Mouse (Mus musculus): ENCODE results near the gene Cep89. TPM values are rescaled to one million over a fixed set of nuclear protein-coding genes. Genes with fewer than 3 reads are reported as not detected.

Cep89 gene
- polyA plus RNA-seq, 1 experiment from 2014 or later = 63.3 TPM

GRCm38 (mm10) chr7:35395734-35396456 is 940 bp upstream of the Cep89 start:
- WGBS = 14% methylated on average over 17 of the region's 17 CpGs
- peaks cover 59% of the 10 kb centered on the region for H3K36me3 ChIP-seq (replicated peaks)
- H3K4me3 ChIP-seq = peak overlapping the region; percentile 67
- H3K4me1 ChIP-seq = peaks cover 20% of the 10 kb centered on the region
- H3K27me3 ChIP-seq (replicated peaks; ENCODE audit: low read depth, poor library complexity, severe bottlenecking) = no peaks in the 10 kb centered on the region
- H3K9me3 ChIP-seq = no peaks in the 10 kb centered on the region
- peak; percentile 24 for DNase-seq (ENCODE audit: low spot score)
- H3K27ac ChIP-seq (replicated peaks) = peak overlapping the region; percentile 75; the same call in 1 of the 2 replicates

- H3K4me1 ChIP-seq = peaks cover 12% of the 10 kb centered on the region
- no peak overlapping the region for H3K4me3 ChIP-seq
- no peak overlapping the region for H3K27ac ChIP-seq (replicated peaks)
- H3K36me3 ChIP-seq (replicated peaks) = peaks cover 83% of the 10 kb centered on the region
- no peak for DNase-seq (ENCODE audit: low spot score)
- no peaks in the 10 kb centered on the region for H3K9me3 ChIP-seq
- no peaks in the 10 kb centered on the region for H3K27me3 ChIP-seq (replicated peaks; ENCODE audit: low read depth, poor library complexity, severe bottlenecking)
- 89% methylated on average over 4 of the region's 4 CpGs for WGBS
These were observed 4.3 kb downstream of the Cep89 start for GRCm38 (mm10) chr7:35401169-35401568.

- peaks cover 95% of the 10 kb centered on the region for H3K36me3 ChIP-seq (replicated peaks)
- WGBS = 73% methylated on average over 5 of the region's 5 CpGs
- peak overlapping the region; percentile 35 for H3K27ac ChIP-seq (replicated peaks)
- no peak overlapping the region for H3K4me3 ChIP-seq
- DNase-seq (ENCODE audit: low spot score) = no peak
- H3K4me1 ChIP-seq = peaks cover 4% of the 10 kb centered on the region
- no peaks in the 10 kb centered on the region for H3K9me3 ChIP-seq
- no peaks in the 10 kb centered on the region for H3K27me3 ChIP-seq (replicated peaks; ENCODE audit: low read depth, poor library complexity, severe bottlenecking)
These were observed 18.4 kb downstream of the Cep89 start for GRCm38 (mm10) chr7:35415226-35415625.

- peaks cover 4% of the 10 kb centered on the region for H3K4me1 ChIP-seq
- no peak overlapping the region for H3K4me3 ChIP-seq
- H3K36me3 ChIP-seq (replicated peaks) = peaks cover 95% of the 10 kb centered on the region
- H3K9me3 ChIP-seq = no peaks in the 10 kb centered on the region
- no peak for DNase-seq (ENCODE audit: low spot score)
- WGBS = 86% methylated on average over 9 of the region's 9 CpGs
- no peak overlapping the region for H3K27ac ChIP-seq (replicated peaks)
- no peaks in the 10 kb centered on the region for H3K27me3 ChIP-seq (replicated peaks; ENCODE audit: low read depth, poor library complexity, severe bottlenecking)
These were observed 19.2 kb downstream of the Cep89 start for GRCm38 (mm10) chr7:35415801-35416653.

GRCm38 (mm10) chr7:35416654-35416948 is 19.8 kb downstream of the Cep89 start:
- H3K36me3 ChIP-seq (replicated peaks) = peaks cover 95% of the 10 kb centered on the region
- DNase-seq (ENCODE audit: low spot score) = no peak

GRCm38 (mm10) chr7:35423071-35423470 is 26.2 kb downstream of the Cep89 start:
- Histone ChIP-seq H3K9me3 (no peaks in the 10 kb centered on the region), H3K27me3 (replicated peaks; ENCODE audit: low read depth, poor library complexity, severe bottlenecking) (no peaks in the 10 kb centered on the region), H3K36me3 (replicated peaks) (peaks cover 93% of the 10 kb centered on the region), H3K27ac (replicated peaks) (no peak overlapping the region), H3K4me3 (no peak overlapping the region), H3K4me1 (no peaks in the 10 kb centered on the region)
- 91% methylated on average over 10 of the region's 10 CpGs for WGBS
- DNase-seq (ENCODE audit: low spot score) = no peak

More at GRCm38 (mm10) chr7:35416654-35416948, 19.8 kb downstream of the Cep89 start:
- Histone ChIP-seq H3K4me3 (no peak overlapping the region), H3K27ac (replicated peaks) (no peak overlapping the region), H3K4me1 (peaks cover 4% of the 10 kb centered on the region), H3K9me3 (no peaks in the 10 kb centered on the region), H3K27me3 (replicated peaks; ENCODE audit: low read depth, poor library complexity, severe bottlenecking) (no peaks in the 10 kb centered on the region)
- WGBS = 91% methylated on average over 5 of the region's 5 CpGs

GRCm38 (mm10) chr7:35428146-35428545 is 31.3 kb downstream of the Cep89 start:
- Histone ChIP-seq H3K9me3 (no peaks in the 10 kb centered on the region), H3K27ac (replicated peaks) (no peak overlapping the region), H3K4me1 (no peaks in the 10 kb centered on the region), H3K27me3 (replicated peaks; ENCODE audit: low read depth, poor library complexity, severe bottlenecking) (no peaks in the 10 kb centered on the region), H3K4me3 (no peak overlapping the region), H3K36me3 (replicated peaks) (peaks cover 91% of the 10 kb centered on the region)
- DNase-seq (ENCODE audit: low spot score) = no peak
- whole genome bisulfite sequencing = 94% methylated on average over 10 of the region's 10 CpGs

GRCm38 (mm10) chr7:35435266-35435665 is 38.4 kb downstream of the Cep89 start:
- no peak for DNase-seq (ENCODE audit: low spot score)
- no peak overlapping the region for H3K27ac ChIP-seq (replicated peaks)
- peaks cover 95% of the 10 kb centered on the region for H3K36me3 ChIP-seq (replicated peaks)
- WGBS = 83% methylated on average over 9 of the region's 9 CpGs
- no peaks in the 10 kb centered on the region for H3K4me1 ChIP-seq
- H3K4me3 ChIP-seq = no peak overlapping the region
- no peaks in the 10 kb centered on the region for H3K9me3 ChIP-seq
- no peaks in the 10 kb centered on the region for H3K27me3 ChIP-seq (replicated peaks; ENCODE audit: low read depth, poor library complexity, severe bottlenecking)

- DNase-seq (ENCODE audit: low spot score) = peak; percentile 16
- H3K9me3 ChIP-seq = no peaks in the 10 kb centered on the region
- H3K27ac ChIP-seq (replicated peaks) = no peak overlapping the region
- WGBS = 26% methylated on average over 4 of the region's 4 CpGs
- no peak overlapping the region for H3K4me3 ChIP-seq
- peaks cover 20% of the 10 kb centered on the region for H3K4me1 ChIP-seq
- no peaks in the 10 kb centered on the region for H3K27me3 ChIP-seq (replicated peaks; ENCODE audit: low read depth, poor library complexity, severe bottlenecking)
- H3K36me3 ChIP-seq (replicated peaks) = no peaks in the 10 kb centered on the region
These were observed 50.7 kb downstream of the Cep89 start for GRCm38 (mm10) chr7:35447501-35447900.

GRCm38 (mm10) chr7:35447996-35448846 is 51.4 kb downstream of the Cep89 start, which contains the start of gene Slc7a9:
Slc7a9 (plus strand) TSS chr7:35448796.
- peak; percentile 28 for DNase-seq (ENCODE audit: low spot score)
- H3K4me1 ChIP-seq = peaks cover 20% of the 10 kb centered on the region
- no peaks in the 10 kb centered on the region for H3K9me3 ChIP-seq
- peak within 1 kb of the TSS; percentile 54 for H3K27ac ChIP-seq (replicated peaks)
- H3K4me3 ChIP-seq = no peak within 1 kb of the TSS
- H3K36me3 ChIP-seq (replicated peaks) = no peaks in the 10 kb centered on the region
- WGBS = 26% methylated on average over 15 of the region's 15 CpGs
- H3K27me3 ChIP-seq (replicated peaks; ENCODE audit: low read depth, poor library complexity, severe bottlenecking) = no peaks in the 10 kb centered on the region

GRCm38 (mm10) chr7:35448867-35449266 is 52.0 kb downstream of the Cep89 start:
- Histone ChIP-seq H3K27ac (replicated peaks) (no peak overlapping the region), H3K4me3 (no peak overlapping the region), H3K9me3 (no peaks in the 10 kb centered on the region), H3K27me3 (replicated peaks; ENCODE audit: low read depth, poor library complexity, severe bottlenecking) (no peaks in the 10 kb centered on the region), H3K36me3 (replicated peaks) (no peaks in the 10 kb centered on the region), H3K4me1 (peaks cover 20% of the 10 kb centered on the region)
- WGBS = 72% methylated on average over 7 of the region's 7 CpGs
- no peak for DNase-seq (ENCODE audit: low spot score)

- no peaks in the 10 kb centered on the region for H3K27me3 ChIP-seq (replicated peaks; ENCODE audit: low read depth, poor library complexity, severe bottlenecking)
- no peak for DNase-seq (ENCODE audit: low spot score)
- no peaks in the 10 kb centered on the region for H3K36me3 ChIP-seq (replicated peaks)
- H3K9me3 ChIP-seq = no peaks in the 10 kb centered on the region
- H3K4me1 ChIP-seq = no peaks in the 10 kb centered on the region
- no peak overlapping the region for H3K27ac ChIP-seq (replicated peaks)
- no peak overlapping the region for H3K4me3 ChIP-seq
- WGBS = 79% methylated on average over 4 of the region's 4 CpGs
These were observed 59.4 kb downstream of the Cep89 start for GRCm38 (mm10) chr7:35456091-35456814.
